Mouse (Mus musculus) CH12.LX (cell line): Measurements from ENCODE around the gene Pbxip1. TPM values are rescaled to one million over a fixed set of nuclear protein-coding genes. Genes with fewer than 3 reads are reported as not detected.

ENCODE experiments used
- DNase-seq: peaks from one replicate; pipeline ENCODE4 v3.0.0-alpha.2; 2013; ENCODE audit errors: extremely low read depth
- H3K27ac ChIP-seq: 2 replicates; pipeline ENCODE4 v1.5.1; 2012; ENCODE audit warnings: low read depth, mild to moderate bottlenecking, control low read depth, moderate library complexity; ENCODE audit not compliant: insufficient read depth
- H3K27me3 ChIP-seq: replicated peaks from 2 replicates; pipeline ENCODE3; 2012; ENCODE audit warnings: inconsistent platforms
- H3K36me3 ChIP-seq, 2 experiments: replicated peaks in 1 of 2; 2 replicates each; pipeline versions ENCODE3 to v1.6.1; 2012; ENCODE audit warnings: inconsistent platforms in 1 of 2, low read length in 1 of 2, mild to moderate bottlenecking in 1 of 2, mixed read lengths in 1 of 2, moderate library complexity in 1 of 2; ENCODE audit not compliant: control insufficient read depth in 1 of 2, insufficient read depth in 1 of 2
- H3K4me1 ChIP-seq, 2 experiments: 2 replicates each; pipeline ENCODE4 v1.6.1; 2012; ENCODE audit warnings: inconsistent platforms in 1 of 2, moderate library complexity in 1 of 2; ENCODE audit not compliant: insufficient read depth in 2 of 2, control insufficient read depth in 1 of 2
- H3K4me2 ChIP-seq: 2 replicates; pipeline ENCODE4 v1.6.1; 2012; ENCODE audit warnings: low read depth, mild to moderate bottlenecking, control low read depth; ENCODE audit not compliant: poor library complexity, insufficient read depth, severe bottlenecking
- H3K4me3 ChIP-seq, 3 experiments: fragments of 150-350 bp in 1 of 3; sonication (generic) in 1 of 3; replicated peaks in 1 of 3; 2 replicates each; pipeline versions ENCODE3 to v1.5.1; 2011 to 2012; ENCODE audit warnings: low read depth in 2 of 3, low read length in 2 of 3, mild to moderate bottlenecking in 2 of 3, moderate library complexity in 2 of 3, control low read depth in 1 of 3, improper control_type of control experiment in 1 of 3, inconsistent platforms in 1 of 3, mixed read lengths in 1 of 3; ENCODE audit not compliant: poor library complexity in 1 of 3
- H3K79me2 ChIP-seq: replicated peaks from 2 replicates; pipeline ENCODE4 v1.6.1; 2012; ENCODE audit warnings: mild to moderate bottlenecking, moderate library complexity; ENCODE audit not compliant: control insufficient read depth, poor library complexity, insufficient read depth, severe bottlenecking; ENCODE audit errors: extremely low read depth
- H3K9ac ChIP-seq: 2 replicates; pipeline ENCODE4 v1.6.1; 2012; ENCODE audit warnings: low read depth, mild to moderate bottlenecking, control low read depth, moderate library complexity; ENCODE audit not compliant: insufficient read depth
- H3K9me3 ChIP-seq: replicated peaks from 2 replicates; pipeline ENCODE3; 2012; ENCODE audit warnings: low read length, inconsistent platforms, mixed read lengths
- BHLHE40 ChIP-seq: IDR thresholded peaks from 2 replicates; pipeline ENCODE4 v1.6.1; 2011; ENCODE audit warnings: mild to moderate bottlenecking, low read depth, low read length, improper control_type of control experiment
- CHD1 ChIP-seq: IDR thresholded peaks from 2 replicates; pipeline ENCODE4 v1.6.1; 2012; ENCODE audit warnings: low read depth, low read length, improper control_type of control experiment, inconsistent platforms
- CHD2 ChIP-seq: IDR thresholded peaks from 2 replicates; pipeline ENCODE4 v1.6.1; 2011; ENCODE audit warnings: low read length, improper control_type of control experiment
- E2F4 ChIP-seq: IDR thresholded peaks from 2 replicates; pipeline ENCODE4 v1.6.1; 2011; ENCODE audit warnings: low read depth, low read length, improper control_type of control experiment; ENCODE audit not compliant: insufficient replicate concordance
- ELF1 ChIP-seq: IDR thresholded peaks from 2 replicates; pipeline ENCODE4 v1.6.1; 2014; ENCODE audit warnings: low read depth, mild to moderate bottlenecking, inconsistent platforms, low read length, improper control_type of control experiment
- ETS1 ChIP-seq: conservative IDR thresholded peaks from 2 replicates; pipeline ENCODE4 v1.6.1; 2012; ENCODE audit warnings: low read depth, mild to moderate bottlenecking, inconsistent platforms, low read length, improper control_type of control experiment, moderate library complexity
- GABPA ChIP-seq: IDR thresholded peaks from 2 replicates; pipeline ENCODE4 v1.6.1; 2012; ENCODE audit warnings: low read depth, low read length, improper control_type of control experiment, inconsistent platforms; ENCODE audit not compliant: insufficient replicate concordance
- IRF4 ChIP-seq: IDR thresholded peaks from 2 replicates; pipeline ENCODE4 v1.6.1; 2014; ENCODE audit warnings: low read depth, mild to moderate bottlenecking, inconsistent platforms, low read length, improper control_type of control experiment
- MAFK ChIP-seq: IDR thresholded peaks from 2 replicates; pipeline ENCODE4 v1.6.1; 2011; ENCODE audit warnings: low read length, improper control_type of control experiment; ENCODE audit not compliant: insufficient replicate concordance
- MAX ChIP-seq: IDR thresholded peaks from 2 replicates; pipeline ENCODE4 v1.6.1; 2011; ENCODE audit warnings: low read length, improper control_type of control experiment
- MYC ChIP-seq: IDR thresholded peaks from 2 replicates; pipeline ENCODE4 v1.6.1; 2011; ENCODE audit warnings: low read depth, mild to moderate bottlenecking, improper control_type of control experiment, low read length
- POLR2A ChIP-seq: IDR thresholded peaks from 2 replicates; pipeline ENCODE4 v1.6.1; 2011; ENCODE audit warnings: low read depth, mild to moderate bottlenecking, improper control_type of control experiment, low read length
- RCOR1 ChIP-seq: conservative IDR thresholded peaks from 2 replicates; pipeline ENCODE4 v1.6.1; 2012; ENCODE audit warnings: low read depth, mild to moderate bottlenecking, inconsistent platforms, low read length, improper control_type of control experiment
- SIN3A ChIP-seq: IDR thresholded peaks from 2 replicates; pipeline ENCODE4 v1.6.1; 2012; ENCODE audit warnings: low read length, improper control_type of control experiment, inconsistent platforms
- SMC3 ChIP-seq: IDR thresholded peaks from 2 replicates; pipeline ENCODE4 v1.6.1; 2011; ENCODE audit warnings: low read depth, low read length, improper control_type of control experiment
- TCF12 ChIP-seq: IDR thresholded peaks from 2 replicates; pipeline ENCODE4 v1.6.1; 2014; ENCODE audit warnings: low read depth, mild to moderate bottlenecking, inconsistent platforms, low read length, improper control_type of control experiment
- ZC3H11A ChIP-seq: IDR thresholded peaks from 2 replicates; pipeline ENCODE4 v1.6.1; 2012; ENCODE audit warnings: low read depth, mild to moderate bottlenecking, inconsistent platforms, low read length, improper control_type of control experiment
- dilution Hi-C: fragments of 300-500 bp; cut with MboI; formaldehyde crosslinking; loops from 2 replicates; pipeline ENCODE4 v1.14.3; 2020; ENCODE audit warnings: low sequenced_read_pairs; ENCODE audit not compliant: extremely low pct_unique_long_range_greater_than_20kb, extremely low pct_ligation_motif_present
- in situ Hi-C: fragments of 300-500 bp; cut with MboI; formaldehyde crosslinking; loops from 3 replicates; pipeline ENCODE4 v1.14.3; 2019; ENCODE audit warnings: low sequenced_read_pairs, low pct_ligation_motif_present, low pct_unique_long_range_greater_than_20kb, mixed read lengths
- polyA plus RNA-seq: library from polyadenylated mRNA; unstranded; fragments of >175 nt; gene quantifications from 2 replicates; pipeline ENCODE4 v1.2.1, GENCODE M21; 2012; ENCODE audit warnings: low read depth; ENCODE audit not compliant: insufficient read length
- total RNA-seq, 2 experiments: library from RNA; depleted of rRNA; stranded (reverse); fragments of 300-350 nt in 1 of 2; fragments of >200 nt in 1 of 2; gene quantifications; 2 replicates each; pipeline ENCODE4 v1.2.3; 2012 to 2014

Gene Pbxip1
- total and polyA plus RNA-seq, 3 experiments, result 14.1 to 18.4 (median 17.6) TPM

- no peak for TF ChIP-seq RCOR1
- TF ChIP-seq E2F4, result peak; percentile 87; the same call in 1 of the 2 replicates
- TF ChIP-seq ETS1, result no peak
- TF ChIP-seq MAFK, result no peak
- no peak for TF ChIP-seq GABPA
- TF ChIP-seq POLR2A, result peak; percentile 92
- TF ChIP-seq MYC, result peak; percentile 93
- TF ChIP-seq CHD2, result peak; percentile 68
Observed at GRCm38 (mm10) chr3:89418170-89418860, 18.2 kb upstream of the Pbxip1 start, which contains the start of the genes Cks1b and Shc1 (continued).

GRCm38 (mm10) chr3:89418861-89419250 lies 17.6 kb upstream of the Pbxip1 start:
- H3K4me1 ChIP-seq, result peaks cover 18 to 47% of the 10 kb centered on the region in 2 experiments
- TF ChIP-seq IRF4, result no peak
- no peak for TF ChIP-seq MAX
- TF ChIP-seq SMC3, result no peak
- TF ChIP-seq CHD1, result 0 out of 2 replicates have a peak, but pooled peaks have one; percentile 60
- peak; percentile 18; the same call in 1 of the 2 replicates for TF ChIP-seq SIN3A
- TF ChIP-seq MAFK, result no peak
- peaks cover 51% of the 10 kb centered on the region for H3K79me2 ChIP-seq
- no peaks in the 10 kb centered on the region for H3K27me3 ChIP-seq
- peak overlapping the region; percentile 69 to 85 (median 81) for H3K4me3 ChIP-seq
- peaks cover 8% of the 10 kb centered on the region for H3K9me3 ChIP-seq
- peak overlapping the region; percentile 72 for H3K27ac ChIP-seq
- DNase-seq, result peak; percentile 37
- H3K4me2 ChIP-seq, result peak overlapping the region; percentile 96
- peaks cover 40 to 49% of the 10 kb centered on the region in 2 experiments for H3K36me3 ChIP-seq
- H3K9ac ChIP-seq, result peak overlapping the region; percentile 98
- in situ Hi-C loops (no loop called here), dilution Hi-C loops (no loop called here)

DNA sequence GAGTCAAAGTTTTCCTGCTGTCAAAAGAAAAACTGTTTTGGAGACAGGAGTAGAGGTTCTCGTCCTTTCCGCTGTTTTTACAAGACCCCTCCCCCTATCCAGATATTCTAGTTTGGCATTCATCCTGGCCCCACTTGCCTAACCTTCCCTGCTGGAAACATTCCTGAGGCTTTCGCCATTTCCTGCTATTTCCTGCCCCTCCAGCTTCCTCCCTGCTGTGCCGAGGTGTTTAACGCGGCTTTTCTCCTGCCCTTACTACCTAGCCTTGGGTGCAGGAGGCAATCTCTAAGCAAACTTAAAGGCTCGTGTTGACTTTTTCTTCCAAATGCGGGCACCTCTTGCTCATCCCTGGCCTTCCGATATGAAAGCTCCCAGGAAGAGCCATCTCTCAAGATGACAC lies 16.9 kb upstream of the Pbxip1 start:
- no peaks in the 10 kb centered on the region for H3K27me3 ChIP-seq
- peak overlapping the region; percentile 98 for H3K9ac ChIP-seq
- peak overlapping the region; percentile 96 for H3K4me2 ChIP-seq
- dilution Hi-C loops (no loop called here), in situ Hi-C loops (no loop called here)
- peaks cover 8% of the 10 kb centered on the region for H3K9me3 ChIP-seq
- H3K36me3 ChIP-seq, result peaks cover 40 to 50% of the 10 kb centered on the region in 2 experiments
- DNase-seq, result no peak
- TF ChIP-seq RCOR1 (no peak), TCF12 (no peak), BHLHE40 (no peak), ZC3H11A (no peak), ELF1 (no peak)
- peaks cover 18 to 47% of the 10 kb centered on the region in 2 experiments for H3K4me1 ChIP-seq
- H3K27ac ChIP-seq, result peak overlapping the region; percentile 22; the same call in 1 of the 2 replicates
- H3K4me3 ChIP-seq, result peak overlapping the region; percentile 69 to 85 (median 81)
- H3K79me2 ChIP-seq, result peaks cover 51% of the 10 kb centered on the region
